Mouse (Mus musculus) G1E (cell line): ENCODE data around the gene Klhdc8b.

Experiments
- CTCF ChIP-seq: IDR thresholded peaks from 2 replicates; pipeline ENCODE4 v1.5.1; 2012; ENCODE audit warnings: low read depth, low read length, inconsistent platforms, mixed read lengths
- GATA1 ChIP-seq: IDR thresholded peaks from 2 replicates; pipeline ENCODE4 v1.6.1; 2012; ENCODE audit warnings: borderline replicate concordance, low read length, inconsistent platforms, mixed read lengths
- POLR2AphosphoS5 ChIP-seq: IDR thresholded peaks from 2 replicates; pipeline ENCODE4 v1.6.1; 2012; ENCODE audit warnings: low read depth, low read length, inconsistent platforms; ENCODE audit not compliant: insufficient replicate concordance
- TAL1 ChIP-seq: conservative IDR thresholded peaks from 2 replicates; pipeline ENCODE4 v1.6.1; 2012; ENCODE audit warnings: low read depth, low read length, inconsistent platforms, mixed read lengths

DNA sequence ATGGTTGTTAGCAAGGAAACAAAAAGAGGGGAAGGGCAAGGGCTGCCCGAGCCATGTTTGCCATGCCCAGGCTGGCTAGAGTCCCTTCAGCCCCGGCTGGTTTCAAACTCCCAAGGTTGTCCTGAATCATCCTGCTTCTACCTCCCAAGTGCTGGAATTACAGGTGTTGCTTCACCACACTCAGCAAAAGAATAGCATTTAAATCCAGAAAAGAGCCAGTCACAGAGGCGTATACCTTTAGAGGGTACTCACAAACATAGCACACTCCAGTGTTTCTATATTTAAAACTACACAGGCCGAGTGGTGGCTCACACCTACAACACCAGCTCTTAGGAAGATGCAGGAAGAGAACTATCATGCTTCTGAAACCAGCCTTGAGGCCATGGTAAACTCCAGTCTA lies 51.8 kb downstream of the Klhdc8b start:
- TF ChIP-seq CTCF (no peak), POLR2AphosphoS5 (no peak), TAL1 (no peak), GATA1 (no peak)
